Mouse (Mus musculus): ENCODE measurements at regions not wholly inside any gene's neighbourhood (a gene's known extent, or its start where the extent isn't known, plus 50 kb on each side); places are given as distances from the start of the nearest gene placed in this dataset.

DNA sequence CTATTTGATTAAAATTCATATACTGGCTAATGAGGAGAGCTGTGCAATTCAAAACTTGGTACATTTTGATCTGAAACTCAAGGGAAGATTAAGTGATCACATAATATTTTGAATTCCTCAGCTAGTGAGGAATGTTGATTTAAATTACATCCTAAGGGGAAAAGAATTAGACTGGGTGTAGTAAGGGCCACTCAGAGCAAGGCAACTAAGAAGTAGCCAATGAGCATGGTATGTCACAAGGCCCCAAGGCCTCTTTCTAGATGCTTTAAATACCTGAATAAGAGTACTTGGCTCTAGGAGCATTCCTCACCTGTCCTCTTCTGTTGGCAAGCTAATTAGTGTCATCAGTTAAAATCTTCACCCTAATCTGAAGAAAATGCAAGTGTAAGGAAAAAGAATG is 887.3 kb upstream of the Acvr2a start:
- TF ChIP-seq CTCF (conservative IDR thresholded peaks at IDR 0.05; ENCODE audit: insufficient read depth, insufficient read length, low read depth, low read length): no peak
- no peak for TF ChIP-seq POLR2A (IDR thresholded peaks at IDR 0.05; ENCODE audit: low read depth, low read length)

Data from kidney, adult 2 months (tissue).